In genomic region chr6:51844106-51844505, GRCm38 (mm10) we compare ENCODE assay signal across 9 mouse cellular contexts.
A peak's percentile ranks its signal among the peaks of the same experiment; 100 is the strongest.
DNase-seq lines count a peak whose midpoint lies in the region; ATAC-seq and TF ChIP-seq lines count a peak whose summit lies in the region.
"Had no signal": no experiment of that assay in that cellular context is flagged by ENCODE, and none has a peak within 500 bp of the region (broad histone marks: within the 10 kb centered on the region; RNA-seq: fewer than 3 reads in every experiment).

No protein-coding gene starts in this region.

- ATAC-seq in lung, embryonic 14.5 days (ENCODE audit: insufficient read depth): no peak
- ATAC-seq in forebrain, embryonic 15.5 days (replicated peaks): no peak
- ATAC-seq in kidney, embryonic 16.5 days (ENCODE audit: low FRiP score, low TSS enrichment): peak; percentile 73

- H3K27me3 ChIP-seq in lung, embryonic 14.5 days (ENCODE audit: insufficient read depth, low read length): peaks cover 19% of the 10 kb centered on the region
- no peaks in the 10 kb centered on the region for H3K27me3 ChIP-seq in forebrain, embryonic 15.5 days
- H3K27me3 ChIP-seq in kidney, embryonic 16.5 days (ENCODE audit: insufficient read depth, low read length): peaks cover 51% of the 10 kb centered on the region

- no peak overlapping the region for H3K9ac ChIP-seq in lung, embryonic 14.5 days
- no peak overlapping the region for H3K9ac ChIP-seq in forebrain, embryonic 15.5 days (replicated peaks)
- no peak overlapping the region for H3K9ac ChIP-seq in kidney, embryonic 16.5 days (replicated peaks; ENCODE audit: low read length)

- no peak for TF ChIP-seq CTCF in lung, embryonic 14.5 days (IDR thresholded peaks at IDR 0.05; ENCODE audit: low read depth)
- TF ChIP-seq CTCF in lung, adult 2 months (IDR thresholded peaks at IDR 0.05; ENCODE audit: insufficient read depth, low read length): no peak

- peak; percentile 59 for DNase-seq in lung, embryonic 14.5 days
- no peak for DNase-seq in lung, adult 2 months
- DNase-seq in ovary, postnatal 14 days (ENCODE audit: low spot score): peak; percentile 13
- no peak for DNase-seq in gastrocnemius, postnatal 36 days
- DNase-seq in right cerebral cortex, adult 2 months (ENCODE audit: low spot score in 2 of 2): no peak
- DNase-seq in gastrocnemius, adult 18-20 months (ENCODE audit: low spot score): no peak

- TF ChIP-seq POLR2A in lung, adult 2 months (IDR thresholded peaks at IDR 0.05; ENCODE audit: borderline replicate concordance, extremely low read depth, low read depth, low read length): no peak

- H3K4me1 ChIP-seq in lung, embryonic 14.5 days (ENCODE audit: insufficient read depth): 0 out of 2 replicates have a peak, but pooled peaks cover 3% of the 10 kb centered on the region
- H3K4me1 ChIP-seq in lung, adult 2 months (ENCODE audit: control insufficient read depth, insufficient read depth, low read length): no peaks in the 10 kb centered on the region
- H3K4me1 ChIP-seq in forebrain, embryonic 15.5 days: peaks cover 47% of the 10 kb centered on the region
- H3K4me1 ChIP-seq in kidney, embryonic 16.5 days (ENCODE audit: insufficient read depth, low read length): peaks cover 22% of the 10 kb centered on the region

- WGBS in lung, embryonic 14.5 days: 25% methylated on average over 11 of the region's 11 CpGs
- WGBS in lung, adult 2 months: 28% methylated on average over 11 of the region's 11 CpGs
- 26% methylated on average over 11 of the region's 11 CpGs for WGBS in forebrain, embryonic 15.5 days
- whole genome bisulfite sequencing in kidney, embryonic 16.5 days: 17% methylated on average over 11 of the region's 11 CpGs

- H3K9me3 ChIP-seq in lung, embryonic 14.5 days (ENCODE audit: low read depth, low read length): no peaks in the 10 kb centered on the region
- no peaks in the 10 kb centered on the region for H3K9me3 ChIP-seq in forebrain, embryonic 15.5 days
- H3K9me3 ChIP-seq in kidney, embryonic 16.5 days (ENCODE audit: low read length): no peaks in the 10 kb centered on the region

- intact Hi-C loops in gastrocnemius, postnatal 36 days (cut with DNase I): no loop called here

- no peak overlapping the region for H3K4me3 ChIP-seq in lung, embryonic 14.5 days (ENCODE audit: low read depth, low read length)
- no peak overlapping the region for H3K4me3 ChIP-seq in lung, adult 2 months (replicated peaks; ENCODE audit: extremely low read depth, low read depth, low read length)
- no peak overlapping the region for H3K4me3 ChIP-seq in forebrain, embryonic 15.5 days
- no peak overlapping the region for H3K4me3 ChIP-seq in kidney, embryonic 16.5 days (ENCODE audit: low read length)

- peak overlapping the region; percentile 25; the same call in 1 of the 2 replicates for H3K4me2 ChIP-seq in lung, embryonic 14.5 days
- H3K4me2 ChIP-seq in forebrain, embryonic 15.5 days (replicated peaks): peak overlapping the region; percentile 9; the same call in 1 of the 2 replicates
- H3K4me2 ChIP-seq in kidney, embryonic 16.5 days (replicated peaks; ENCODE audit: low read depth, low read length): peak overlapping the region; percentile 40

- H3K27ac ChIP-seq in lung, embryonic 14.5 days (ENCODE audit: low read depth): no peak overlapping the region
- H3K27ac ChIP-seq in forebrain, embryonic 15.5 days (replicated peaks): peak overlapping the region; percentile 28; the same call in 1 of the 2 replicates
- H3K27ac ChIP-seq in kidney, embryonic 16.5 days (ENCODE audit: low read length): no peak overlapping the region
- H3K27ac ChIP-seq: macrophage had no signal

- no peaks in the 10 kb centered on the region for H3K36me3 ChIP-seq in lung, embryonic 14.5 days (ENCODE audit: insufficient read depth)
- no peaks in the 10 kb centered on the region for H3K36me3 ChIP-seq in forebrain, embryonic 15.5 days
- no peaks in the 10 kb centered on the region for H3K36me3 ChIP-seq in kidney, embryonic 16.5 days (ENCODE audit: insufficient read depth, low read length)

Comparison
In these comparisons a context has a peak if more than half of its experiments do, and no peak if none do; other contexts are left out.
1. DNase-seq: peak in lung, embryonic 14.5 days (single experiment) and ovary, postnatal 14 days (single experiment); none in lung, adult 2 months (single experiment), gastrocnemius, postnatal 36 days (0 of 2), right cerebral cortex, adult 2 months (0 of 2) and gastrocnemius, adult 18-20 months (single experiment).
2. Peak in every context shown above with its lines, with median percentiles within 50 percentile points of each other: H3K4me2 ChIP-seq.